ENCODE assay signal across 9 mouse cellular contexts in genomic region chrX:53676943-53677342, GRCm38 (mm10). TPM values are rescaled to one million over a fixed set of nuclear protein-coding genes. Genes with fewer than 3 reads are reported as not detected.
DNase-seq lines count a peak whose midpoint lies in the region; ATAC-seq and TF ChIP-seq lines count a peak whose summit lies in the region.
"Not testable (repeated sequence)": the region's sequence is repeated elsewhere in the genome, so short reads cannot be mapped to it uniquely, and the experiment has no call there.
"Had no signal": no experiment of that assay in that cellular context is flagged by ENCODE, and none has a peak within 500 bp of the region (broad histone marks: within the 10 kb centered on the region; RNA-seq: fewer than 3 reads in every experiment).

No protein-coding gene starts in this region.

- peak; percentile 66 for TF ChIP-seq CTCF in midbrain, postnatal 0 days (IDR thresholded peaks at IDR 0.05)

- H3K4me1 ChIP-seq in liver, embryonic 13.5 days (replicated peaks); midbrain, postnatal 0 days (ENCODE audit: insufficient read depth, low read length): not testable (repeated sequence)

- WGBS in liver, embryonic 13.5 days (ENCODE audit: insufficient replicate concordance): 25% methylated on average over 2 of the region's 2 CpGs
- 3% methylated on average over 1 of the region's 2 CpGs for WGBS in midbrain, postnatal 0 days

- peak; percentile 69 to 73 for DNase-seq in B cell, adult 2 months
- peak; percentile 40 for DNase-seq in cerebellum, adult 11-12 months
- DNase-seq in heart, postnatal 14 days: peak; percentile 65 to 74
- DNase-seq in kidney, postnatal 4 days: peak; percentile 77 to 83
- DNase-seq in liver, embryonic 13.5 days: peak; percentile 2
- DNase-seq in midbrain, postnatal 0 days (ENCODE audit: low spot score): not testable (repeated sequence)
- DNase-seq in spleen, postnatal 36 days (ENCODE audit: low spot score in 2 of 2): peak; percentile 13 to 23

- not testable (repeated sequence) for H3K9ac ChIP-seq in liver, embryonic 13.5 days; midbrain, postnatal 0 days (replicated peaks; ENCODE audit: low read length, poor library complexity, severe bottlenecking)

- not testable (repeated sequence) for H3K27me3 ChIP-seq in liver, embryonic 13.5 days; midbrain, postnatal 0 days (ENCODE audit: insufficient read depth, low read length)

- H3K36me3 ChIP-seq in liver, embryonic 13.5 days; midbrain, postnatal 0 days (ENCODE audit: insufficient read depth, low read length): not testable (repeated sequence)

- intact Hi-C loops in heart, postnatal 14 days (cut with DNase I): not testable (repeated sequence)

- not testable (repeated sequence) for H3K27ac ChIP-seq in liver, embryonic 13.5 days; midbrain, postnatal 0 days (ENCODE audit: low read depth, low read length)

- not testable (repeated sequence) for H3K9me3 ChIP-seq in liver, embryonic 13.5 days (replicated peaks); midbrain, postnatal 0 days (ENCODE audit: low read length)

- not testable (repeated sequence) for H3K4me3 ChIP-seq in liver, embryonic 13.5 days (replicated peaks); midbrain, postnatal 0 days (ENCODE audit: low read depth, low read length)

- H3K4me2 ChIP-seq in liver, embryonic 13.5 days; midbrain, postnatal 0 days (ENCODE audit: low read depth, low read length, poor library complexity, severe bottlenecking): not testable (repeated sequence)

- peak; percentile 47 for ATAC-seq in frontal cortex, adult (ENCODE audit: low TSS enrichment)
- not testable (repeated sequence) for ATAC-seq in liver, embryonic 13.5 days (ENCODE audit: low read depth); midbrain, postnatal 0 days (ENCODE audit: low FRiP score)

RNA-seq across cellular contexts. Expression of gene Rtl8b, which starts 6.7 kb away (rescaled TPM):
- 100 to 1,000 TPM in 1 of 2 experiments, 10 to 100 TPM in 1; 95.2 to 139 TPM for total RNA-seq in heart, postnatal 14 days (2021)
- 5.6 and 6.3 TPM in 2 replicates for polyA plus RNA-seq in liver, embryonic 13.5 days (2015; fragmentation: Nextera tagmentation; extraction: Ambion mirVana)
- 323 and 356 TPM in 2 replicates for total RNA-seq in midbrain, postnatal 0 days (2014; rRNA removed)
- 268 and 275 TPM in 2 replicates for polyA plus RNA-seq in midbrain, postnatal 0 days (2015; fragmentation: Nextera tagmentation; extraction: Ambion mirVana)

RNA-seq across cellular contexts. Expression of gene Rtl8a, which starts 33.5 kb away (rescaled TPM):
- total RNA-seq in heart, postnatal 14 days (2021): 100 to 1,000 TPM; 180 to 183 TPM
- 6.5 and 6.6 TPM in 2 replicates for polyA plus RNA-seq in liver, embryonic 13.5 days (2015; fragmentation: Nextera tagmentation; extraction: Ambion mirVana)
- total RNA-seq in midbrain, postnatal 0 days (2014; rRNA removed): 222 and 307 TPM in 2 replicates
- polyA plus RNA-seq in midbrain, postnatal 0 days (2015; fragmentation: Nextera tagmentation; extraction: Ambion mirVana): 313 and 323 TPM in 2 replicates

RNA-seq across cellular contexts. Expression of gene 4930502E18Rik, which starts 47.7 kb away (rescaled TPM):
- total RNA-seq in heart, postnatal 14 days (2021): not detected
- polyA plus RNA-seq in liver, embryonic 13.5 days (2015; fragmentation: Nextera tagmentation; extraction: Ambion mirVana): 0.07 TPM in 1 of 2 replicates, not detected in the other
- 0.38 TPM in 1 of 2 replicates, not detected in the other for total RNA-seq in midbrain, postnatal 0 days (2014; rRNA removed)
- polyA plus RNA-seq in midbrain, postnatal 0 days (2015; fragmentation: Nextera tagmentation; extraction: Ambion mirVana): 0.45 and 0.49 TPM in 2 replicates
- polyA plus RNA-seq: lung, embryonic 16.5 days had no signal
